Mouse (Mus musculus) C2C12 (cell line): ENCODE measurements around the gene Rnase9.

Experiments
- CTCF ChIP-seq: IDR thresholded peaks from one replicate; pipeline ENCODE4 v1.5.1; 2011; ENCODE audit not compliant: control insufficient read depth, insufficient read depth, insufficient read length
- MYOD1 ChIP-seq: IDR thresholded peaks from one replicate; pipeline ENCODE4 v1.6.1; 2011; ENCODE audit warnings: low read depth; ENCODE audit not compliant: control insufficient read depth, insufficient read length
- USF1 ChIP-seq: IDR thresholded peaks from one replicate; pipeline ENCODE4 v1.6.1; 2011; ENCODE audit warnings: low read depth, mild to moderate bottlenecking, control low read depth, moderate library complexity

- TF ChIP-seq CTCF: no peak
- TF ChIP-seq USF1: no peak
- no peak for TF ChIP-seq MYOD1
These were observed 15.1 kb downstream of the Rnase9 start for GRCm38 (mm10) chr14:51026391-51027133.
